Mouse (Mus musculus): ENCODE measurements around the gene Washc4. TPM values are rescaled to one million over a fixed set of nuclear protein-coding genes. Genes with fewer than 3 reads are reported as not detected.

Gene Washc4
- polyA plus RNA-seq, 1 experiment from 2014 or later: 38.1 TPM

- H3K27ac ChIP-seq (replicated peaks; ENCODE audit: low read depth, low read length): no peak overlapping the region
- no peaks in the 10 kb centered on the region for H3K4me1 ChIP-seq (ENCODE audit: control insufficient read depth, insufficient read depth, low read length)
- H3K9me3 ChIP-seq (replicated peaks; ENCODE audit: control insufficient read depth, low read length): no peaks in the 10 kb centered on the region
- no peak overlapping the region for H3K4me3 ChIP-seq (ENCODE audit: low read depth, low read length)
- H3K27me3 ChIP-seq (ENCODE audit: control insufficient read depth, insufficient read depth, low read length): no peaks in the 10 kb centered on the region
- ATAC-seq (replicated peaks; ENCODE audit: insufficient number of reproducible peaks, low FRiP score, low TSS enrichment, low read depth): no peak
- H3K4me2 ChIP-seq (ENCODE audit: low read depth, low read length): no peak overlapping the region
- DNase-seq (ENCODE audit: low spot score): no peak
- H3K9ac ChIP-seq (replicated peaks; ENCODE audit: low read length): no peak overlapping the region
- peaks cover under 1% of the 10 kb centered on the region; the same call in 1 of the 2 replicates for H3K36me3 ChIP-seq (replicated peaks; ENCODE audit: control insufficient read depth, insufficient read depth, low read depth, low read length)
Observed at GRCm38 (mm10) chr10:83563005-83563404, 19.5 kb downstream of the Washc4 start.

- Histone ChIP-seq H3K27me3 (ENCODE audit: control insufficient read depth, insufficient read depth, low read length) (no peaks in the 10 kb centered on the region), H3K36me3 (replicated peaks; ENCODE audit: control insufficient read depth, insufficient read depth, low read depth, low read length) (peaks cover 1% of the 10 kb centered on the region), H3K9me3 (replicated peaks; ENCODE audit: control insufficient read depth, low read length) (no peaks in the 10 kb centered on the region), H3K27ac (replicated peaks; ENCODE audit: low read depth, low read length) (no peak overlapping the region), H3K9ac (replicated peaks; ENCODE audit: low read length) (no peak overlapping the region), H3K4me1 (ENCODE audit: control insufficient read depth, insufficient read depth, low read length) (no peaks in the 10 kb centered on the region), H3K4me3 (ENCODE audit: low read depth, low read length) (no peak overlapping the region), H3K4me2 (ENCODE audit: low read depth, low read length) (no peak overlapping the region)
- no peak for ATAC-seq (replicated peaks; ENCODE audit: insufficient number of reproducible peaks, low FRiP score, low TSS enrichment, low read depth)
- DNase-seq (ENCODE audit: low spot score): no peak
- WGBS: 94% methylated on average over 7 of the region's 7 CpGs
Observed at GRCm38 (mm10) chr10:83565449-83566441, 22.2 kb downstream of the Washc4 start.

- WGBS: 94% methylated on average over 6 of the region's 6 CpGs
- no peak for ATAC-seq (replicated peaks; ENCODE audit: insufficient number of reproducible peaks, low FRiP score, low TSS enrichment, low read depth)
Observed at GRCm38 (mm10) chr10:83590801-83591200, 47.2 kb downstream of the Washc4 start.

GRCm38 (mm10) chr10:83592616-83593015 lies 49.1 kb downstream of the Washc4 start:
- Histone ChIP-seq H3K4me3 (ENCODE audit: low read depth, low read length) (no peak overlapping the region), H3K36me3 (replicated peaks; ENCODE audit: control insufficient read depth, insufficient read depth, low read depth, low read length) (peaks cover 6% of the 10 kb centered on the region; the same call in 1 of the 2 replicates), H3K9ac (replicated peaks; ENCODE audit: low read length) (no peak overlapping the region), H3K4me2 (ENCODE audit: low read depth, low read length) (no peak overlapping the region), H3K27ac (replicated peaks; ENCODE audit: low read depth, low read length) (no peak overlapping the region), H3K4me1 (ENCODE audit: control insufficient read depth, insufficient read depth, low read length) (no peaks in the 10 kb centered on the region), H3K9me3 (replicated peaks; ENCODE audit: control insufficient read depth, low read length) (no peaks in the 10 kb centered on the region), H3K27me3 (ENCODE audit: control insufficient read depth, insufficient read depth, low read length) (no peaks in the 10 kb centered on the region)
- 90% methylated on average over 7 of the region's 7 CpGs for WGBS
- DNase-seq (ENCODE audit: low spot score) (no peak), ATAC-seq (replicated peaks; ENCODE audit: insufficient number of reproducible peaks, low FRiP score, low TSS enrichment, low read depth) (no peak)

More at GRCm38 (mm10) chr10:83590801-83591200, 47.2 kb downstream of the Washc4 start:
- H3K27ac ChIP-seq (replicated peaks; ENCODE audit: low read depth, low read length): no peak overlapping the region
- H3K27me3 ChIP-seq (ENCODE audit: control insufficient read depth, insufficient read depth, low read length): no peaks in the 10 kb centered on the region
- no peak for DNase-seq (ENCODE audit: low spot score)
- no peak overlapping the region for H3K4me3 ChIP-seq (ENCODE audit: low read depth, low read length)
- no peak overlapping the region for H3K9ac ChIP-seq (replicated peaks; ENCODE audit: low read length)
- no peaks in the 10 kb centered on the region for H3K9me3 ChIP-seq (replicated peaks; ENCODE audit: control insufficient read depth, low read length)
- peaks cover 9% of the 10 kb centered on the region; the same call in 1 of the 2 replicates for H3K36me3 ChIP-seq (replicated peaks; ENCODE audit: control insufficient read depth, insufficient read depth, low read depth, low read length)
- H3K4me2 ChIP-seq (ENCODE audit: low read depth, low read length): no peak overlapping the region
- H3K4me1 ChIP-seq (ENCODE audit: control insufficient read depth, insufficient read depth, low read length): no peaks in the 10 kb centered on the region

GRCm38 (mm10) chr10:83594526-83594925 lies 51.0 kb downstream of the Washc4 start:
- 92% methylated on average over 5 of the region's 5 CpGs for WGBS

GRCm38 (mm10) chr10:83600650-83601049 lies 57.1 kb downstream of the Washc4 start:
- Histone ChIP-seq H3K27me3 (ENCODE audit: control insufficient read depth, insufficient read depth, low read length) (no peaks in the 10 kb centered on the region), H3K27ac (replicated peaks; ENCODE audit: low read depth, low read length) (no peak overlapping the region), H3K9ac (replicated peaks; ENCODE audit: low read length) (no peak overlapping the region), H3K4me1 (ENCODE audit: control insufficient read depth, insufficient read depth, low read length) (no peaks in the 10 kb centered on the region), H3K36me3 (replicated peaks; ENCODE audit: control insufficient read depth, insufficient read depth, low read depth, low read length) (no peaks in the 10 kb centered on the region; the same call in 1 of the 2 replicates), H3K9me3 (replicated peaks; ENCODE audit: control insufficient read depth, low read length) (no peaks in the 10 kb centered on the region), H3K4me2 (ENCODE audit: low read depth, low read length) (no peak overlapping the region), H3K4me3 (ENCODE audit: low read depth, low read length) (no peak overlapping the region)
- WGBS: 89% methylated on average over 11 of the region's 11 CpGs
- DNase-seq (ENCODE audit: low spot score) (no peak), ATAC-seq (replicated peaks; ENCODE audit: insufficient number of reproducible peaks, low FRiP score, low TSS enrichment, low read depth) (no peak)

More at GRCm38 (mm10) chr10:83594526-83594925, 51.0 kb downstream of the Washc4 start:
- Histone ChIP-seq H3K9me3 (replicated peaks; ENCODE audit: control insufficient read depth, low read length) (no peaks in the 10 kb centered on the region), H3K36me3 (replicated peaks; ENCODE audit: control insufficient read depth, insufficient read depth, low read depth, low read length) (peaks cover 6% of the 10 kb centered on the region), H3K27me3 (ENCODE audit: control insufficient read depth, insufficient read depth, low read length) (no peaks in the 10 kb centered on the region), H3K9ac (replicated peaks; ENCODE audit: low read length) (no peak overlapping the region), H3K4me2 (ENCODE audit: low read depth, low read length) (no peak overlapping the region), H3K4me1 (ENCODE audit: control insufficient read depth, insufficient read depth, low read length) (no peaks in the 10 kb centered on the region), H3K4me3 (ENCODE audit: low read depth, low read length) (no peak overlapping the region), H3K27ac (replicated peaks; ENCODE audit: low read depth, low read length) (no peak overlapping the region)
- ATAC-seq (replicated peaks; ENCODE audit: insufficient number of reproducible peaks, low FRiP score, low TSS enrichment, low read depth) (no peak), DNase-seq (ENCODE audit: low spot score) (no peak)

- Histone ChIP-seq H3K9ac (replicated peaks; ENCODE audit: low read length) (no peak overlapping the region), H3K9me3 (replicated peaks; ENCODE audit: control insufficient read depth, low read length) (no peaks in the 10 kb centered on the region), H3K4me1 (ENCODE audit: control insufficient read depth, insufficient read depth, low read length) (no peaks in the 10 kb centered on the region), H3K27ac (replicated peaks; ENCODE audit: low read depth, low read length) (no peak overlapping the region), H3K4me3 (ENCODE audit: low read depth, low read length) (no peak overlapping the region), H3K36me3 (replicated peaks; ENCODE audit: control insufficient read depth, insufficient read depth, low read depth, low read length) (no peaks in the 10 kb centered on the region; the same call in 1 of the 2 replicates), H3K27me3 (ENCODE audit: control insufficient read depth, insufficient read depth, low read length) (no peaks in the 10 kb centered on the region), H3K4me2 (ENCODE audit: low read depth, low read length) (no peak overlapping the region)
- WGBS: 96% methylated on average over 10 of the region's 10 CpGs
- ATAC-seq (replicated peaks; ENCODE audit: insufficient number of reproducible peaks, low FRiP score, low TSS enrichment, low read depth) (no peak), DNase-seq (ENCODE audit: low spot score) (no peak)
Observed at GRCm38 (mm10) chr10:83603956-83604564, 60.5 kb downstream of the Washc4 start.

Data from embryonic facial prominence, embryonic 11.5 days (tissue).